19 mouse cellular contexts compared by ENCODE assay signal in the genomic region with DNA sequence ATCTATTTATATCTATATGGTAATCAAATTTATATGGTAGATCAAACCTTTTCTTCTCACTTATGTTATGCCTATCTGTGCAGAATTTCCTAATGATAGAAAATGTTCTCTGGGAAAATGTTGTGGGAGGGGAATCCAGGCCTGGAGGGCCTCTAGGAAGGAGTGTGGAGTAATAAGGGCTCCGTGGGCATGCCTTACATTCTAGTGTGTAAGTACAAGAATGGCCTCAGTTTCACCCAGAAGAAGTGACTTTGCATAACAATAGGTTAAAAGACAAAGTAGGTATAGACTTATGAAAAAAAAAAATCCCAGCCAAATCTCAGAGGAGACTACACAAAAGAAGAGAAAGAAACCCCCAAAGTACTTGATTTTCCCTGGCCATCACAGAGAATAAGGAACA.
DNase-seq lines count a peak whose midpoint lies in the region; ATAC-seq lines count a peak whose summit lies in the region.
"Had no signal": no experiment of that assay in that cellular context is flagged by ENCODE, and none has a peak within 500 bp of the region (broad histone marks: within the 10 kb centered on the region; RNA-seq: fewer than 3 reads in every experiment).

No protein-coding gene starts in this region.

- peak overlapping the region; percentile 53; the same call in 1 of the 2 replicates for H3K27ac ChIP-seq in heart, embryonic 15.5 days
- no peak overlapping the region for H3K27ac ChIP-seq in midbrain, embryonic 11.5 days (ENCODE audit: low read depth, low read length)
- H3K27ac ChIP-seq in midbrain, embryonic 16.5 days (ENCODE audit: low read length), result no peak overlapping the region
- H3K27ac ChIP-seq: embryonic facial prominence, embryonic 12.5 days; forebrain, embryonic 15.5 days; hindbrain, embryonic 12.5 days; hindbrain, postnatal 0 days had no signal

- no peak overlapping the region for H3K4me2 ChIP-seq in heart, embryonic 15.5 days
- H3K4me2 ChIP-seq in midbrain, embryonic 11.5 days, result no peak overlapping the region
- no peak overlapping the region for H3K4me2 ChIP-seq in midbrain, embryonic 16.5 days (ENCODE audit: low read length)
- H3K4me2 ChIP-seq: embryonic facial prominence, embryonic 12.5 days; forebrain, embryonic 15.5 days; hindbrain, embryonic 12.5 days had no signal

- H3K9ac ChIP-seq in heart, embryonic 15.5 days, result no peak overlapping the region
- H3K9ac ChIP-seq in midbrain, embryonic 11.5 days (ENCODE audit: low read length), result no peak overlapping the region
- no peak overlapping the region for H3K9ac ChIP-seq in midbrain, embryonic 16.5 days (ENCODE audit: low read depth, low read length)
- H3K9ac ChIP-seq: embryonic facial prominence, embryonic 12.5 days; forebrain, embryonic 15.5 days; hindbrain, embryonic 12.5 days had no signal

- intact Hi-C loops in heart, postnatal 36 days (cut with DNase I), result no loop called here

- DNase-seq in heart, adult 11 months, result peak; percentile 59
- DNase-seq in heart, postnatal 36 days, result no peak
- no peak for DNase-seq in heart, adult 8-10 months (ENCODE audit: low spot score)
- DNase-seq in midbrain, embryonic 11.5 days (ENCODE audit: low spot score, missing footprints), result no peak
- no peak for DNase-seq in kidney, postnatal 25 days
- DNase-seq: adrenal gland, postnatal 10 days; B cell, adult 2 months; cerebellum, adult 11 months; cerebellum, postnatal 14 days; gastrocnemius, postnatal 36 days; kidney, adult 11 months had no signal

- no peak for ATAC-seq in heart, embryonic 15.5 days (replicated peaks; ENCODE audit: insufficient number of reproducible peaks, insufficient read depth, low FRiP score, low read depth)
- peak; percentile 50; the same call in 1 of the 2 replicates for ATAC-seq in midbrain, embryonic 11.5 days (ENCODE audit: low FRiP score)
- ATAC-seq in midbrain, embryonic 16.5 days, result no peak
- ATAC-seq: CD4-positive, CD25-positive, alpha-beta regulatory T cell, adult 4 months; forebrain, embryonic 15.5 days had no signal

- no peaks in the 10 kb centered on the region for H3K9me3 ChIP-seq in heart, embryonic 15.5 days (replicated peaks)
- H3K9me3 ChIP-seq in midbrain, embryonic 11.5 days (ENCODE audit: control insufficient read depth, low read length), result no peaks in the 10 kb centered on the region; the same call in 1 of the 2 replicates
- H3K9me3 ChIP-seq in midbrain, embryonic 16.5 days (replicated peaks; ENCODE audit: control insufficient read depth, low read length, poor library complexity, severe bottlenecking), result 0 out of 2 replicates have a peak, but pooled peaks cover 3% of the 10 kb centered on the region
- H3K9me3 ChIP-seq: embryonic facial prominence, embryonic 12.5 days; forebrain, embryonic 15.5 days; G1E; hindbrain, embryonic 12.5 days had no signal

- H3K4me3 ChIP-seq in heart, embryonic 15.5 days, result no peak overlapping the region
- H3K4me3 ChIP-seq in midbrain, embryonic 11.5 days (ENCODE audit: low read depth, low read length), result no peak overlapping the region
- H3K4me3 ChIP-seq in midbrain, embryonic 16.5 days (ENCODE audit: low read depth, low read length), result no peak overlapping the region
- H3K4me3 ChIP-seq: embryonic facial prominence, embryonic 12.5 days; forebrain, embryonic 15.5 days; hindbrain, embryonic 12.5 days had no signal

- H3K36me3 ChIP-seq in heart, embryonic 15.5 days, result no peaks in the 10 kb centered on the region
- no peaks in the 10 kb centered on the region for H3K36me3 ChIP-seq in midbrain, embryonic 11.5 days (ENCODE audit: control insufficient read depth, insufficient read depth, low read length)
- no peaks in the 10 kb centered on the region for H3K36me3 ChIP-seq in midbrain, embryonic 16.5 days (ENCODE audit: control insufficient read depth, insufficient read depth, low read length)
- H3K36me3 ChIP-seq: embryonic facial prominence, embryonic 12.5 days; forebrain, embryonic 15.5 days; G1E; hindbrain, embryonic 12.5 days had no signal

- H3K4me1 ChIP-seq in heart, embryonic 15.5 days (replicated peaks), result peaks cover 10% of the 10 kb centered on the region; the same call in 1 of the 2 replicates
- H3K4me1 ChIP-seq in midbrain, embryonic 11.5 days (ENCODE audit: control insufficient read depth, insufficient read depth, low read length), result peaks cover 6% of the 10 kb centered on the region
- 0 out of 2 replicates have a peak, but pooled peaks cover 2% of the 10 kb centered on the region for H3K4me1 ChIP-seq in midbrain, embryonic 16.5 days (ENCODE audit: control insufficient read depth, insufficient read depth, low read length)
- H3K4me1 ChIP-seq: forebrain, embryonic 15.5 days; hindbrain, embryonic 12.5 days had no signal

- H3K27me3 ChIP-seq in heart, embryonic 15.5 days, result no peaks in the 10 kb centered on the region
- H3K27me3 ChIP-seq in midbrain, embryonic 11.5 days (ENCODE audit: control insufficient read depth, insufficient read depth, low read length), result no peaks in the 10 kb centered on the region
- H3K27me3 ChIP-seq in midbrain, embryonic 16.5 days (ENCODE audit: control insufficient read depth, insufficient read depth, low read depth, low read length), result no peaks in the 10 kb centered on the region
- H3K27me3 ChIP-seq: embryonic facial prominence, embryonic 12.5 days; forebrain, embryonic 15.5 days; hindbrain, embryonic 12.5 days had no signal

- 78% methylated on average over 1 of the region's 1 CpGs for WGBS in heart, embryonic 15.5 days
- 22% methylated on average over 1 of the region's 1 CpGs for WGBS in midbrain, embryonic 11.5 days
- WGBS in midbrain, embryonic 16.5 days, result 19% methylated on average over 1 of the region's 1 CpGs
